Mouse (Mus musculus): Measurements from ENCODE around the gene Mdfi.

Mdfi gene

DNA sequence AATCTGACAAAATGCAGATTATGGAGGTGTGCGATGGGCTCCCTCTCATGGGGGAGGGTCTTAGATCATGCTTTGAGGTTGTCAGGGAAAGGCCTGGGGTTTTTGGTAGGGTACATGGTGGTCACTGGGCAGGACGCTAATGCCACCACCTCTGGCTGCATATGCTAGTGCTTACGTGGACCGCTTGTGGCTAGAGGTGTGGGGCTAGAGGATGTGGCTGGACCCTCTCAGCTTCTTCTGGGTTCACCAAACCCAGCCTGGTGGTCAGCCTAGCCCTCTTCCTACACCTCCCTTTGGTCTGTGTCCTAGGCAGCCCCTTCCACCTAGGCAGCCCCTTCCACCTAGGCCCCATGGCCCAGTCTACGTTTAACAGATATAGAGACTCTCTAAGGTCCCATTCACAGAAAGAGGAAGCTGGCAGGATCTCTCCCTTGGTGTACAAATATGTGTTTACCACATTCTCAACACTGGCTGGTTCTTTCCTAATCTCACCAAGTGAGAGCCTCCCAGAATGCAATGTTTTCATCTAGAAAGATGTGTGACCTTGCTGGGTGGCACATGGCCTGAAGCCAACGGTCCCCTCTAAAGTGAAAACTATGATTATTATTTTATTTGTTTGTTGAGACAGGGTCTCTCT, 68.0 kb downstream of the Mdfi start:
- no peak for DNase-seq (ENCODE audit: low read depth)

GRCm38 (mm10) chr17:47765986-47766385, 68.5 kb downstream of the Mdfi start:
- no peak for DNase-seq (ENCODE audit: low read depth)
